Mouse (Mus musculus) midbrain, embryonic 14.5 days (tissue): ENCODE measurements around the gene St5. TPM values are rescaled to one million over a fixed set of nuclear protein-coding genes. Genes with fewer than 3 reads are reported as not detected.

Source experiments
- ATAC-seq: fragments of 200-750 bp; cut with Nextera tagmentation; 2 replicates; pipeline ENCODE4 v1.8.0; 2017; ENCODE audit warnings: moderate number of reproducible peaks, moderate library complexity; ENCODE audit not compliant: low FRiP score, low TSS enrichment
- DNase-seq: peaks from one replicate; pipeline ENCODE4 v3.0.0-alpha.2; 2015
- H3K27ac ChIP-seq: fragments of 300-500 bp; sonication (generic); replicated peaks from 2 replicates; pipeline ENCODE4 v1.5.1; 2014; ENCODE audit warnings: mild to moderate bottlenecking, low read depth, low read length, moderate library complexity
- H3K27me3 ChIP-seq: fragments of 300-500 bp; sonication (generic); 2 replicates; pipeline ENCODE4 v1.6.1; 2014; ENCODE audit warnings: low read length, control low read depth, mixed read lengths; ENCODE audit not compliant: control insufficient read depth, insufficient read depth
- H3K36me3 ChIP-seq: fragments of 300-500 bp; sonication (generic); 2 replicates; pipeline ENCODE4 v1.6.1; 2014; ENCODE audit warnings: low read length, control low read depth; ENCODE audit not compliant: control insufficient read depth, insufficient read depth
- H3K4me1 ChIP-seq: fragments of 300-500 bp; sonication (generic); 2 replicates; pipeline ENCODE4 v1.6.1; 2014; ENCODE audit warnings: mild to moderate bottlenecking, antibody characterized with exemption, low read length, control low read depth; ENCODE audit not compliant: control insufficient read depth, insufficient read depth
- H3K4me2 ChIP-seq: fragments of 300-500 bp; sonication (generic); 2 replicates; pipeline ENCODE4 v1.6.1; 2014; ENCODE audit warnings: mild to moderate bottlenecking, low read length, moderate library complexity
- H3K4me3 ChIP-seq: fragments of 300-500 bp; sonication (generic); replicated peaks from 2 replicates; pipeline ENCODE4 v1.5.1; 2014; ENCODE audit warnings: low read depth, low read length
- H3K9ac ChIP-seq: fragments of 300-500 bp; sonication (generic); replicated peaks from 2 replicates; pipeline ENCODE4 v1.6.1; 2014; ENCODE audit warnings: mild to moderate bottlenecking, low read length, moderate library complexity
- H3K9me3 ChIP-seq: fragments of 300-500 bp; sonication (generic); 2 replicates; pipeline ENCODE4 v1.6.1; 2016; ENCODE audit warnings: low read length, control low read depth, mixed read lengths; ENCODE audit not compliant: control insufficient read depth
- WGBS: fragments of 180-500 bp; shearing (Covaris S2); extraction: QIAGEN DNeasy Blood & Tissue Kit; methylation state at CpG from one replicate; pipeline ENCODE4 v1.1.7; 2014; 5-methylcytosine and 5-hydroxymethylcytosine counted together
- polyA plus RNA-seq: library from polyadenylated mRNA; unstranded; fragments of >200 nt; fragmentation: Nextera tagmentation; extraction: Ambion mirVana; gene quantifications from 2 replicates; pipeline ENCODE4 v1.2.1, GENCODE M21; 2014

Gene St5
- polyA plus RNA-seq, 1 experiment from 2014 or later: 16.4 TPM

DNA sequence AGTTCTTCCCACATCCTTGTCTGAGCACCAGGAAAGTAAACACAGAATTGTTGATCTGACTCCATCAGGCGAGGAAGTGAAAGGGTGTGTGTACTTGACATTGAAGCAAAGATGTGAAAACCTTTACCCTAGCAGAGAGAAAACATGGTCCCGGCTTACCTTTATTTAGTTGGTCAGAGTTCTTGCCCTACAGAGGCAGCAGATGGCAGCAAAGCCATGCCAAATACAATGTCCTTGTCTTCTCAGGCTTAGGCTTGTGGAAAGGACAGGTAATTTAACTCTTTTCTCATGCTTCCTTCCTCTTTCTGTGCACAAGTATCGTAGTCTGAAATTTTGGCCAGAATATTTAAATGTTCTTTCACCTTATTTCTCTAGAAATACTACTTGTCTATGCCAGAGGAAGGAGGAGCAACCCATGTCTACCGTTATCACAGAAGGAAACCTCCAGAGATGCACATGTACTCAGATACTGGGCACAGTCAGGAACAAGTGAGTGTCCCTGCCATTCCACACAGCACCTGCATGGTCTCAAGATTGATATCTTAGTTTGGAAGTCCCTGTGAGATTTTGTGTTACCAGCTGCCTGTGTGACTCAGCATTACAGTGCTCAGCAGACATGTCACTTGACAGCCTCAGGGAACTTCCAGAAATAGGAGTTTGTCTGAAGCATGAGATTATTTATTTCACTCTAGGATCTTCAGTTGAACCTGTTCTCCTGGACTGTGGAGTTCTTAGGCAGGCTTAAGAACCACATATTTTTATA, 3.8 kb upstream of the St5 start:
- H3K27me3 ChIP-seq: no peaks in the 10 kb centered on the region
- ATAC-seq (no peak), DNase-seq (peak; percentile 84)
- no peak overlapping the region for H3K4me2 ChIP-seq
- H3K4me3 ChIP-seq: no peak overlapping the region
- H3K9ac ChIP-seq: no peak overlapping the region
- peaks cover 11% of the 10 kb centered on the region for H3K36me3 ChIP-seq
- H3K9me3 ChIP-seq: no peaks in the 10 kb centered on the region
- 60% methylated on average over 4 of the region's 4 CpGs for WGBS
- no peak overlapping the region for H3K27ac ChIP-seq
- no peaks in the 10 kb centered on the region for H3K4me1 ChIP-seq

- H3K4me1 ChIP-seq: no peaks in the 10 kb centered on the region
- H3K36me3 ChIP-seq: 0 out of 2 replicates have a peak, but pooled peaks cover 2% of the 10 kb centered on the region
- no peak overlapping the region for H3K9ac ChIP-seq
- WGBS: 77% methylated on average over 3 of the region's 3 CpGs
- peak overlapping the region; percentile 72 for H3K4me2 ChIP-seq
- H3K9me3 ChIP-seq: no peaks in the 10 kb centered on the region
- no peak overlapping the region; the same call in 1 of the 2 replicates for H3K27ac ChIP-seq
- DNase-seq (no peak), ATAC-seq (no peak)
- peak overlapping the region; percentile 63 for H3K4me3 ChIP-seq
- H3K27me3 ChIP-seq: no peaks in the 10 kb centered on the region
Measured at GRCm38 (mm10) chr7:109704461-109704860, 1.1 kb upstream of the St5 start.

DNA sequence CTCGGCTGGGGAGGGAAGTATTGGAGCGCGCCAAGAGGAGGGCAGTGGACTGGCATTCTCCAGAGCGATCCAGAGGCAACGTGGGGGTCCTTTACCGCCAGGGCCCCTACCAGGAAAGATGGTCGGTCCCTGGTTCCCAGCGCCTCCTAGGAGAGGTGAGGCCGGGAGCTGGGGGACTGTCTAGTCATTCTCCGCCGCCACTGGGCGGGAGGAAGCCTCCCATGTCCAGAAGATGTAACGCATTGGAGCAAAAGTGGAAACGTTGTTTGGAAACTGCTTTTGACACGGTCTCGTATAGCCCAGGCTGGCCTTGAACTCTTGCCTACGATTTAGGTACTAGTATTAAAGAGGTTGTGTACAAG, 592 bp upstream of the St5 start:
- DNase-seq (no peak), ATAC-seq (no peak; the same call in 1 of the 2 replicates)
- H3K9ac ChIP-seq: peak overlapping the region; percentile 59
- H3K4me3 ChIP-seq: peak overlapping the region; percentile 63
- H3K36me3 ChIP-seq: 0 out of 2 replicates have a peak, but pooled peaks cover 2% of the 10 kb centered on the region
- 2% methylated on average over 17 of the region's 17 CpGs for WGBS
- peak overlapping the region; percentile 72 for H3K4me2 ChIP-seq
- no peaks in the 10 kb centered on the region for H3K4me1 ChIP-seq
- no peaks in the 10 kb centered on the region for H3K27me3 ChIP-seq
- peak overlapping the region; percentile 21; the same call in 1 of the 2 replicates for H3K27ac ChIP-seq
- H3K9me3 ChIP-seq: no peaks in the 10 kb centered on the region

- H3K4me2 ChIP-seq: peak overlapping the region; percentile 72
- no peak for ATAC-seq
- H3K9me3 ChIP-seq: no peaks in the 10 kb centered on the region
- no peak overlapping the region for H3K9ac ChIP-seq
- H3K36me3 ChIP-seq: no peaks in the 10 kb centered on the region
- no peak for DNase-seq
- H3K4me1 ChIP-seq: no peaks in the 10 kb centered on the region
- no peak overlapping the region for H3K27ac ChIP-seq
- H3K4me3 ChIP-seq: peak overlapping the region; percentile 63
- H3K27me3 ChIP-seq: no peaks in the 10 kb centered on the region
- 33% methylated on average over 4 of the region's 4 CpGs for WGBS
Measured at GRCm38 (mm10) chr7:109702721-109703120, 684 bp downstream of the St5 start.

DNA sequence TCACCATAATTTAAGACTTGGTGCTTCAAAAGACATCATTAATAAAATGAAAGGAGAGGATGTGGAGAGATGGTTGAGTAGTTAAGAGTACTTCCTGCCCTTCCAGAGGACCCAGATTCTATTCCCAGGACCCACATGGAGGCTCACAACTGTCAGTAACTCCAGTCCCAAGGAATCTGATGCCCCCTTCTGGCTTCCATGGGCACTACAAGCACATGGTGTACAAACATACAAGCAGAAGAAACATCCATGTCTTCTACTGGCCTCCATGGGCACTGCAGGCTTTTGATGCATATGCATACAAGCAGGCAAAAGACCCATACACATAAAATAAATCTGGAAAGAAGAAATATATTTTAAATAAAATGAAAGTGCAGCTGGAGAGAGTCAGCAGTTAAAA, 3.2 kb downstream of the St5 start:
- no peak overlapping the region for H3K9ac ChIP-seq
- H3K4me3 ChIP-seq: no peak overlapping the region
- no peaks in the 10 kb centered on the region for H3K4me1 ChIP-seq
- H3K9me3 ChIP-seq: no peaks in the 10 kb centered on the region
- H3K36me3 ChIP-seq: no peaks in the 10 kb centered on the region
- H3K4me2 ChIP-seq: no peak overlapping the region
- no peak overlapping the region for H3K27ac ChIP-seq
- DNase-seq (no peak), ATAC-seq (no peak)
- no peaks in the 10 kb centered on the region for H3K27me3 ChIP-seq

GRCm38 (mm10) chr7:109695339-109695726, 8.1 kb downstream of the St5 start:
- WGBS: 90% methylated on average over 10 of the region's 10 CpGs
- no peaks in the 10 kb centered on the region for H3K27me3 ChIP-seq

DNA sequence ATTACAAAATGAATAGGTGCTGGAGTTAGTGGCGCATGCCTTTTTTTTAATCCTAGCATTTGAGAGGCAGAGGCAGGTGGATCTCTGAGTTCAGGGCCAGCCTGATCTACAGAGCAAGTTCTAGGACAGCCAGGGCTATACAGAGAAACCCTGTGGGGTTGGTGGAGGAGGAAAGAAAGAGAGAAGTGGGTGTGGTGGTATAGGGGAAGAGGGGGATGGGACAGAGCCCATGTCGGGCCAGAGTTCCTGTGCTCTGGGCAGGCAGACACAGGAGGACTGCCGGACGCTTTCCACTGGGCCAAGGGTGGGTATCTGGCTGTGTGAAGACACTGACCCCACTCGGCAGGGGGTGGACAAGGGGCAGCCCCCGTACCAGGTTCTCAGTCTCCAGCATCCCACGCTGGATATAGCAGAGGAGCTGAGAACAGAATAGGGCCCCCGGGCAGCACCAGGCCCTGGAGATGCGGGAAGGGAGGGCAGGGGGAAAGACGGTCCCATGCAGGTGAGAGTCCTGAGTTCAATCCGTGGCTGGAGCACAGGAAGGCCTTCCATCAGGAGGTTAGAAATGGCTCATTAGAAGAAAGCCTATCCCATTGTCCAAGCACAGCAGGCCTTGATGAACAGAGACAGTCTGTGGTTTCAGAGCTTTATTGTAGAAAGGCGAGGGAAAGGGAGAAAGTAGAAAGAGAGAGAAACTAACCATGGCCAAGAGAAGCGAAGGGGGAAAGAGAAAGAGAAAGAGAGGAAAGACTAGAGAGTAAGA, 8.6 kb downstream of the St5 start:
- WGBS: 81% methylated on average over 13 of the region's 13 CpGs
- no peak for ATAC-seq

More at GRCm38 (mm10) chr7:109695339-109695726, 8.1 kb downstream of the St5 start:
- no peak for DNase-seq
- H3K27ac ChIP-seq: no peak overlapping the region
- H3K36me3 ChIP-seq: no peaks in the 10 kb centered on the region
- H3K4me3 ChIP-seq: no peak overlapping the region
- H3K9me3 ChIP-seq: no peaks in the 10 kb centered on the region
- H3K4me2 ChIP-seq: no peak overlapping the region
- H3K4me1 ChIP-seq: no peaks in the 10 kb centered on the region
- H3K9ac ChIP-seq: no peak overlapping the region
- ATAC-seq: no peak

GRCm38 (mm10) chr7:109690961-109691360, 12.4 kb downstream of the St5 start:
- ATAC-seq (no peak), DNase-seq (no peak)
- Histone ChIP-seq H3K27me3 (no peaks in the 10 kb centered on the region), H3K4me1 (0 out of 2 replicates have a peak, but pooled peaks cover 5% of the 10 kb centered on the region), H3K4me2 (no peak overlapping the region), H3K36me3 (no peaks in the 10 kb centered on the region), H3K9me3 (no peaks in the 10 kb centered on the region), H3K27ac (no peak overlapping the region), H3K9ac (no peak overlapping the region), H3K4me3 (no peak overlapping the region)
- 86% methylated on average over 5 of the region's 5 CpGs for WGBS

More for the DNA sequence above, 8.6 kb downstream of the St5 start:
- H3K36me3 ChIP-seq: no peaks in the 10 kb centered on the region
- no peak overlapping the region for H3K4me2 ChIP-seq
- H3K27me3 ChIP-seq: no peaks in the 10 kb centered on the region
- H3K9me3 ChIP-seq: no peaks in the 10 kb centered on the region
- no peaks in the 10 kb centered on the region for H3K4me1 ChIP-seq
- H3K27ac ChIP-seq: no peak overlapping the region
- H3K4me3 ChIP-seq: no peak overlapping the region
- no peak overlapping the region for H3K9ac ChIP-seq
- no peak for DNase-seq
